Mouse (Mus musculus) myocyte (in vitro differentiated cells): ENCODE data around the gene Olfr622.

Experiments
- E2F4 ChIP-seq: IDR thresholded peaks from one replicate; pipeline ENCODE4 v1.6.1; 2011; ENCODE audit warnings: mild to moderate bottlenecking, control low read depth, moderate library complexity; ENCODE audit not compliant: insufficient read depth
- MYOD1 ChIP-seq, 3 experiments: IDR thresholded peaks; one replicate each; pipeline ENCODE4 v1.6.1; 2011; ENCODE audit warnings: control low read depth in 2 of 3, low read depth in 2 of 3, mild to moderate bottlenecking in 2 of 3, moderate library complexity in 1 of 3; ENCODE audit not compliant: insufficient read length in 2 of 3, control insufficient read depth in 1 of 3
- MYOG ChIP-seq, 3 experiments: IDR thresholded peaks; one replicate each; pipeline ENCODE4 v1.6.1; 2011; ENCODE audit warnings: control low read depth in 2 of 3, low read depth in 2 of 3, mild to moderate bottlenecking in 2 of 3; ENCODE audit not compliant: insufficient read length in 2 of 3, control insufficient read depth in 1 of 3, insufficient read depth in 1 of 3
- POLR2A ChIP-seq: IDR thresholded peaks from one replicate; pipeline ENCODE4 v1.6.1; 2011; ENCODE audit warnings: low read depth, mild to moderate bottlenecking, control low read depth, moderate library complexity; ENCODE audit not compliant: insufficient read length
- TCF3 ChIP-seq: IDR thresholded peaks from one replicate; pipeline ENCODE4 v1.6.1; 2011; ENCODE audit warnings: low read depth, control low read depth; ENCODE audit not compliant: insufficient read length
- USF1 ChIP-seq: IDR thresholded peaks from one replicate; pipeline ENCODE4 v1.6.1; 2011; ENCODE audit warnings: low read depth, mild to moderate bottlenecking, control low read depth, moderate library complexity

DNA sequence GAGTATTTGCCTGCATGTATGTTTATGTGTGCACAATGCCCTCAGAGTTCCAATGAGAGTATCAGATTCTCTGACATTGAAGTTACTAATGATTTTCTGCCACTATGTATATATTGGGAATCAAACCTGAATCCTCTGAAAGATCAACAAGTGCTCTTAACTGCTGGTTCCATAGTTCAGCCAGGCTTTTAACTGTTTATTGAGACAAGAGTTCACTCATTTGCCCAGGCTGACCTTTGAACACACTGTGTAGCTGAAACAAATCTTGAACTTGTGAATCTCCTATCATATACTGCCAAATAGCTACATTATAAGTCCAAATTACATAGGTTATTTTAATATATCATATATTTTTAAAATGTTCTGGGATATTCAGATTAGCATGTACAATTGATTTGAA lies 5.7 kb downstream of the Olfr622 start:
- no peak for TF ChIP-seq USF1
- no peak for TF ChIP-seq POLR2A
- TF ChIP-seq TCF3, result no peak
- no peak for TF ChIP-seq MYOD1 (IDR thresholded peaks at IDR 0.05; ENCODE audit: control insufficient read depth in 1 of 3, insufficient read length in 2 of 3, low read depth in 2 of 3)
- no peak for TF ChIP-seq E2F4
- TF ChIP-seq MYOG (IDR thresholded peaks at IDR 0.05; ENCODE audit: control insufficient read depth in 1 of 3, insufficient read depth in 1 of 3, insufficient read length in 2 of 3, low read depth in 2 of 3), result no peak
